Mouse (Mus musculus): ENCODE measurements around the gene Cd4. TPM values are rescaled to one million over a fixed set of nuclear protein-coding genes. Genes with fewer than 3 reads are reported as not detected.

Cd4 gene
- polyA plus RNA-seq, 1 experiment from 2014 or later: 0.13 TPM

Other genes with a start within 250 kb of the Cd4 start
- 60.9 and 61.9 TPM in 2 replicates for gene Lpcat3, start 225.2 kb downstream of the Cd4 start, polyA plus RNA-seq (2015; fragmentation: Nextera tagmentation; extraction: Ambion mirVana)
- gene Emg1, start 176.0 kb downstream of the Cd4 start, polyA plus RNA-seq (2015; fragmentation: Nextera tagmentation; extraction: Ambion mirVana): 188 and 192 TPM in 2 replicates
- 254 and 278 TPM in 2 replicates for gene Phb2, start 175.9 kb downstream of the Cd4 start, polyA plus RNA-seq (2015; fragmentation: Nextera tagmentation; extraction: Ambion mirVana)
- gene Ptpn6, start 149.5 kb downstream of the Cd4 start, polyA plus RNA-seq (2015; fragmentation: Nextera tagmentation; extraction: Ambion mirVana): 21.3 and 27.3 TPM in 2 replicates
- gene Grcc10, start 146.8 kb downstream of the Cd4 start, polyA plus RNA-seq (2015; fragmentation: Nextera tagmentation; extraction: Ambion mirVana): 430 and 446 TPM in 2 replicates
- not detected in 2 replicates for gene Gm45234, start 132.2 kb downstream of the Cd4 start, polyA plus RNA-seq (2015; fragmentation: Nextera tagmentation; extraction: Ambion mirVana)
- 14.0 and 14.7 TPM in 2 replicates for gene Atn1, start 131.7 kb downstream of the Cd4 start, polyA plus RNA-seq (2015; fragmentation: Nextera tagmentation; extraction: Ambion mirVana)
- 3.5 and 4.7 TPM in 2 replicates for gene Eno2, start 118.5 kb downstream of the Cd4 start, polyA plus RNA-seq (2015; fragmentation: Nextera tagmentation; extraction: Ambion mirVana)
- gene Lrrc23, start 108.5 kb downstream of the Cd4 start, polyA plus RNA-seq (2015; fragmentation: Nextera tagmentation; extraction: Ambion mirVana): 34.0 and 44.7 TPM in 2 replicates
- 13.6 and 14.2 TPM in 2 replicates for gene Spsb2, start 79.6 kb downstream of the Cd4 start, polyA plus RNA-seq (2015; fragmentation: Nextera tagmentation; extraction: Ambion mirVana)
- 680 and 700 TPM in 2 replicates for gene Tpi1, start 73.9 kb downstream of the Cd4 start, polyA plus RNA-seq (2015; fragmentation: Nextera tagmentation; extraction: Ambion mirVana)
- gene Usp5, start 58.7 kb downstream of the Cd4 start, polyA plus RNA-seq (2015; fragmentation: Nextera tagmentation; extraction: Ambion mirVana): 138 and 139 TPM in 2 replicates
- 175 and 176 TPM in 2 replicates for gene Cdca3, start 58.7 kb downstream of the Cd4 start, polyA plus RNA-seq (2015; fragmentation: Nextera tagmentation; extraction: Ambion mirVana)
- gene Gnb3, start 47.9 kb downstream of the Cd4 start, polyA plus RNA-seq (2015; fragmentation: Nextera tagmentation; extraction: Ambion mirVana): 0.29 and 0.34 TPM in 2 replicates
- gene P3h3, start 30.5 kb downstream of the Cd4 start, polyA plus RNA-seq (2015; fragmentation: Nextera tagmentation; extraction: Ambion mirVana): 8.3 and 15.3 TPM in 2 replicates
- 0.54 and 1.3 TPM in 2 replicates for gene Gpr162, start 24.2 kb downstream of the Cd4 start, polyA plus RNA-seq (2015; fragmentation: Nextera tagmentation; extraction: Ambion mirVana)
- gene Lag3, start 23.5 kb upstream of the Cd4 start, polyA plus RNA-seq (2015; fragmentation: Nextera tagmentation; extraction: Ambion mirVana): 1.2 TPM in 2 replicates
- gene Ptms, start 31.9 kb upstream of the Cd4 start, polyA plus RNA-seq (2015; fragmentation: Nextera tagmentation; extraction: Ambion mirVana): 341 and 346 TPM in 2 replicates
- 317 and 323 TPM in 2 replicates for gene Mlf2, start 43.2 kb upstream of the Cd4 start, polyA plus RNA-seq (2015; fragmentation: Nextera tagmentation; extraction: Ambion mirVana)
- gene Cops7a, start 77.3 kb upstream of the Cd4 start, polyA plus RNA-seq (2015; fragmentation: Nextera tagmentation; extraction: Ambion mirVana): 138 and 153 TPM in 2 replicates
- 0.68 and 0.88 TPM in 2 replicates for gene Pianp, start 108.5 kb upstream of the Cd4 start, polyA plus RNA-seq (2015; fragmentation: Nextera tagmentation; extraction: Ambion mirVana)
- gene Zfp384, start 120.9 kb upstream of the Cd4 start, polyA plus RNA-seq (2015; fragmentation: Nextera tagmentation; extraction: Ambion mirVana): 14.0 and 14.3 TPM in 2 replicates
- 141 and 142 TPM in 2 replicates for gene Ing4, start 151.5 kb upstream of the Cd4 start, polyA plus RNA-seq (2015; fragmentation: Nextera tagmentation; extraction: Ambion mirVana)
- 12.9 and 16.4 TPM in 2 replicates for gene Acrbp, start 161.5 kb upstream of the Cd4 start, polyA plus RNA-seq (2015; fragmentation: Nextera tagmentation; extraction: Ambion mirVana)
- gene Lpar5, start 179.7 kb upstream of the Cd4 start, polyA plus RNA-seq (2015; fragmentation: Nextera tagmentation; extraction: Ambion mirVana): 0.45 and 0.49 TPM in 2 replicates
- gene Chd4, start 207.8 kb upstream of the Cd4 start, polyA plus RNA-seq (2015; fragmentation: Nextera tagmentation; extraction: Ambion mirVana): 58.2 and 59.4 TPM in 2 replicates
- gene Nop2, start 243.7 kb upstream of the Cd4 start, polyA plus RNA-seq (2015; fragmentation: Nextera tagmentation; extraction: Ambion mirVana): 44.5 and 52.5 TPM in 2 replicates